Mouse (Mus musculus) intestine, embryonic 16.5 days (tissue): ENCODE data around the gene Gbp2b. TPM values are rescaled to one million over a fixed set of nuclear protein-coding genes. Genes with fewer than 3 reads are reported as not detected.
"Not testable (repeated sequence)": the region's sequence is repeated elsewhere in the genome, so short reads cannot be mapped to it uniquely, and the experiment has no call there.

Source experiments
- ATAC-seq: fragments of 200-750 bp; cut with Nextera tagmentation; 2 replicates; pipeline ENCODE4 v1.8.0; 2017; ENCODE audit warnings: moderate TSS enrichment, moderate library complexity
- H3K27ac ChIP-seq: fragments of 300-500 bp; sonication (generic); 2 replicates; pipeline ENCODE4 v1.5.1; 2014; ENCODE audit warnings: mild to moderate bottlenecking, low read length
- H3K27me3 ChIP-seq: fragments of 300-500 bp; sonication (generic); replicated peaks from 2 replicates; pipeline ENCODE4 v1.6.1; 2014; ENCODE audit warnings: low read length, control low read depth, mixed read lengths; ENCODE audit not compliant: control insufficient read depth, insufficient read depth
- H3K36me3 ChIP-seq: fragments of 300-500 bp; sonication (generic); 2 replicates; pipeline ENCODE4 v1.6.1; 2014; ENCODE audit warnings: low read length, control low read depth; ENCODE audit not compliant: control insufficient read depth, insufficient read depth
- H3K4me1 ChIP-seq: fragments of 300-500 bp; sonication (generic); 2 replicates; pipeline ENCODE4 v1.6.1; 2014; ENCODE audit warnings: low read length, control low read depth, mixed read lengths; ENCODE audit not compliant: control insufficient read depth, insufficient read depth
- H3K4me2 ChIP-seq: fragments of 300-500 bp; sonication (generic); 2 replicates; pipeline ENCODE4 v1.6.1; 2014; ENCODE audit warnings: low read depth, low read length, control low read depth
- H3K4me3 ChIP-seq: fragments of 300-500 bp; sonication (generic); 2 replicates; pipeline ENCODE4 v1.5.1; 2014; ENCODE audit warnings: mild to moderate bottlenecking, low read length
- H3K9ac ChIP-seq: fragments of 300-500 bp; sonication (generic); 2 replicates; pipeline ENCODE4 v1.6.1; 2014; ENCODE audit warnings: low read depth, low read length
- H3K9me3 ChIP-seq: fragments of 300-500 bp; sonication (generic); 2 replicates; pipeline ENCODE4 v1.6.1; 2016; ENCODE audit warnings: low read length, control low read depth; ENCODE audit not compliant: control insufficient read depth
- WGBS: fragments of 180-500 bp; shearing (Covaris S2); extraction: QIAGEN DNeasy Blood & Tissue Kit; methylation state at CpG from one replicate; pipeline ENCODE4 v1.1.7; 2014; 5-methylcytosine and 5-hydroxymethylcytosine counted together
- polyA plus RNA-seq: library from polyadenylated mRNA; unstranded; fragments of >200 nt; fragmentation: Nextera tagmentation; extraction: Ambion mirVana; gene quantifications from 2 replicates; pipeline ENCODE4 v1.2.1, GENCODE M21; 2015

Gene Gbp2b
- polyA plus RNA-seq, 1 experiment from 2014 or later: 0.61 TPM

DNA sequence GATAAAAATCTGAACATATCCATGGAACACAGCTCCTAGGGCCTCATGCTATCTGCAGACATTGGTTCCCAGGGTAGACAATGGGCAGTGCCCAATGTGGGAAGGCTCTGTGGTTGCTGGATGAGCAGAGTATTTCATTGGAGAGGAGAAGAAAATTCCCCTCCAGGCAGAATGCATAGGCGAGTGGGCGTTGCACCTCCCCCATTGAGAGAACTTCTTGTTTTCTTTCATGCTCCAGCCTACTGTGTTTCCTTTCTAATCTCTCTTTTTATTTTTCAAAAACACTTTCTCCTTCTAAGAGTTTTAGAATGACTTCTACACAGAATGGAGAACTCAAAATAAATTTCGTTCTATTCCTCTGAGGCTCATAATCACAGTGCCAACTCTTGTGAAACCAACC, 24.0 kb downstream of the Gbp2b start:
- Histone ChIP-seq H3K36me3 (no peaks in the 10 kb centered on the region), H3K27me3 (no peaks in the 10 kb centered on the region), H3K4me2 (no peak overlapping the region), H3K4me1 (0 out of 2 replicates have a peak, but pooled peaks cover 2% of the 10 kb centered on the region), H3K9ac (no peak overlapping the region), H3K9me3 (no peaks in the 10 kb centered on the region), H3K4me3 (no peak overlapping the region), H3K27ac (no peak overlapping the region)
- WGBS: 88% methylated on average over 3 of the region's 3 CpGs
- ATAC-seq: no peak

DNA sequence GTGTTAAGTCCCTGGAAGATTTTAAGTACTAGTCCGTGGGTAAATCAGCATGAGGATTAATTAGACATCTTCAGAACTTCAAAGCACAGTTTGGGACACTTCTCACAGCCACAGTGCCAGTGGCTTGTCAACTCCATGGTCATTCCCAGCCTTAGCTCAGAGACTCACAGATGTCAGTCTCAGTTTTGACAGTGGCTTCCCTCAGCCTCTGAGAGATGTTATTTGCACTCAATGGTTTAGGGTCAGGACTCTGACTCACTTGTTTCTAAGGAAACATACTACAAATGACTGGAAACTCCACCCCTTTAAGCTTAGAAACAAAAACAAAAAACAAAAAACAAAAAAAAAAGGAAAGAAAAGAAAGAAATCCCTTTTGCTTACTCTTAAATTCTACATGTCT, 25.0 kb downstream of the Gbp2b start:
- WGBS: 34% methylated on average over 1 of the region's 1 CpGs
- Histone ChIP-seq H3K4me1 (0 out of 2 replicates have a peak, but pooled peaks cover 2% of the 10 kb centered on the region), H3K9me3 (no peaks in the 10 kb centered on the region), H3K4me3 (no peak overlapping the region), H3K36me3 (no peaks in the 10 kb centered on the region), H3K27ac (no peak overlapping the region), H3K4me2 (no peak overlapping the region), H3K27me3 (no peaks in the 10 kb centered on the region), H3K9ac (no peak overlapping the region)
- ATAC-seq: no peak

DNA sequence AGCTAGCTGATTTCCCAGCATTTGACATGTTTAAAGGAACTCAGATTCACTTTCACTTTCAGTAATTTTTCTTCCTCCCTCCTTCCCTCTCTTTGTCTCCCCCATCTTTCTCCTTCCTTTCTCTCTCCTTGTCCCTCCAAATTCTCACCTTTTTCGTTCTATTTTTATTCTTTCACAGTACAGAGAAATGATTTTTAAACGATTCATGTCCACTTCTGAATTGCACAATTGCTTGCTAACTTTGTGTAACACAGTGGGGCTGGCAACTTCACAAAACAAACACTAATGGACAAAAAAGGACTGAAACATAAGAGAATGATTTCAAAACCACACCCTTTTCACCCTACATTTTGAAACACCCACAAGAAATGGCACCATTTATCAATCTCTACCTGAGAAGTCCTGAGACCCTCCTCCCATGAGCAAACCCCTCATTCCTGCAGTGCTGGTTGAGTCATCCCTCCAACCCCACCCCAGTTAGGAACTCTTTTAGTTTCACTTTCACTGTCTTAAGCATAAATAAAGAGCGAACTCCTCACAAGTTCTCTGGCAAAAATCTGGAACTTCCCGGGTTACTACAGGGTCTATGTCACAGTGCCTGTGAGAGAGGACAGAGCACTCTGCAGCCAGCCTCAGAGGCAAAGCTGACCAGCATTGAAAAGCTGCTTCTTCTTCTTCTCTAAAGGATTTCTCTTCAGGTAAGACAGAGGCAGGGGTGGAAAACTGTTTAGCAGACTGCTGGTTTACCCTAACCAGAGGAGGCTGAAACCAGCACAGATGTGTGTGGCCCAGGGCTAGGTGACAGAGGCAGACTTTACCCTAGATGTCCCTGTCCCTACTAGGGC, 25.7 kb downstream of the Gbp2b start, which contains the start of gene Gbp2:
Gene Gbp2 (plus strand): TSS at position 492 of the 845 bp plus-strand sequence.
- 39% methylated on average over 4 of the region's 4 CpGs for WGBS
- H3K4me3 ChIP-seq: peak within 1 kb of the TSS; percentile 35
- ATAC-seq: peak; percentile 74
- H3K27me3 ChIP-seq: no peaks in the 10 kb centered on the region
- H3K36me3 ChIP-seq: no peaks in the 10 kb centered on the region
- 0 out of 2 replicates have a peak, but pooled peaks cover 2% of the 10 kb centered on the region for H3K4me1 ChIP-seq
- no peaks in the 10 kb centered on the region for H3K9me3 ChIP-seq
- H3K27ac ChIP-seq: 0 out of 2 replicates have a peak within 1 kb of the TSS, but pooled peaks have one; percentile 9
- peak within 1 kb of the TSS; percentile 26; the same call in 1 of the 2 replicates for H3K9ac ChIP-seq
- peak within 1 kb of the TSS; percentile 45 for H3K4me2 ChIP-seq

DNA sequence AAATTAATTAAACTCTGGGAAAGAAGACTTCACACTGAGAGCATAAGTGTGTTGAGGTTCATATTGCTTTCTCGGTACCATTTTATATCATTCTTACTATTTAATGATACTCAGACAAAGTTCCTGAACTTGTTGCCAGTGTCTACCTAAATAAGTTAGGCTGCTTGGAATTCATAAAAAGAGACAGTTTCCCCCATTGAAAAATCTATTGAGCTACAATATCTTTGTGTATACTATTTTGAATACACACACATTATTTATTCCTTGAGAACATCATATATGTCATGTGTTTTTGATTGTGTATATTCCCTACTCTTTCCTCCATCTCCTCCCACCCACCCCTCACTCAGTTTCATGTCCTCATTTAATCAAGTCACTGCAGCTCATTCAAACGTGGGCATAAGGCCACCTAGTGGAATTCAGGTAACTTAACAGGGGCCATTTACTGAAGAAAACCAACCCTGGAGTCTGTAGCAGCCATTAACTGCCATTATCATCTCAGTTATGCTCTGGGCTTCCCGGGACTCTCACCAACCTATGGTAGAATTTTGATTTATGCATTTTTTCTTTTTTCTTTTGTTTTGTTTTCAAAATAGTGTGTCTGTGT, 26.4 kb downstream of the Gbp2b start:
- Histone ChIP-seq H3K9me3 (no peaks in the 10 kb centered on the region), H3K4me2 (peak overlapping the region; percentile 45), H3K36me3 (no peaks in the 10 kb centered on the region), H3K27me3 (no peaks in the 10 kb centered on the region), H3K27ac (0 out of 2 replicates have a peak overlapping the region, but pooled peaks have one; percentile 9), H3K9ac (no peak overlapping the region), H3K4me1 (0 out of 2 replicates have a peak, but pooled peaks cover 2% of the 10 kb centered on the region), H3K4me3 (peak overlapping the region; percentile 35)
- 50% methylated on average over 3 of the region's 3 CpGs for WGBS
- ATAC-seq: no peak; the same call in 1 of the 2 replicates

DNA sequence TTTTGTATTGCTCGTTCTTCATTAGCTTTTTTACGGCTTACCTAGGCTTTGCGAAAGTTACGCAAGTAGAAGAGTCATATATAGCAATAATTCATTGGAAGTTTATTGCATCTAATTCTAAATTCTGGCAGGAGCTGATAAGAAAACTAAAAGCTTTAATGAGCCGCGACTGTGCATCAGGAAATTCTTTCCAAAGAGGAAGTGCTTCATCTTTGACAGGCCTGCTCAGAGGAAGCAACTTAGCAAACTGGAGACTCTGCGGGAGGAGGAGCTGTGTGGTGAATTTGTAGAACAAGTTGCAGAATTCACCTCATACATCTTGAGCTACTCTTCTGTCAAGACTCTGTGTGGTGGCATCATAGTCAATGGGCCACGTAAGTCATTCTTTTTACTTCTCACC, 35.7 kb downstream of the Gbp2b start:
- no peaks in the 10 kb centered on the region for H3K27me3 ChIP-seq
- H3K27ac ChIP-seq: no peak overlapping the region
- 50% methylated on average over 8 of the region's 8 CpGs for WGBS
- 0 out of 2 replicates have a peak, but pooled peaks cover 3% of the 10 kb centered on the region for H3K4me1 ChIP-seq
- no peaks in the 10 kb centered on the region for H3K36me3 ChIP-seq
- H3K4me2 ChIP-seq: no peak overlapping the region
- H3K9ac ChIP-seq: no peak overlapping the region
- no peaks in the 10 kb centered on the region for H3K9me3 ChIP-seq
- peak; percentile 77 for ATAC-seq
- H3K4me3 ChIP-seq: no peak overlapping the region

DNA sequence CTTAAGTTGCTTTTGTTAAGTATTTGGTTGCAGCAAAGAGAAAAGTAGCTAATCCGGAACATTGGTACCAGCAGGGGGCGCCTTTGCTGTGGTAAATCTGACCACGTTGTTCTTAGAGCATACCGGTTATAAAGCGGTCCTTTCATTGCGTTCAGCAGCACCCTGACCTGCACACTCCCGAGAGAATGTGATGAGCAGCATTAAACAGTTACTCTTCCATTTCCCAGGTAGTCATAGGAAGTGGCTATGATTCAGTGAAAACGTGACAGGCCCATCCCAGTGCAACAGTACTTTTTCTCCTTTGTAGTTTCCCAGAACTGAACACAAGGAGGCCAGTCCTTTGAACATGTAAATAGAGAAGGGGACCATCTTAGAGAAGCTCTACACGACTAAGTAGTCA, 45.6 kb downstream of the Gbp2b start:
- 6% methylated on average over 9 of the region's 9 CpGs for WGBS
- Histone ChIP-seq H3K36me3 (no peaks in the 10 kb centered on the region), H3K4me2 (no peak overlapping the region), H3K9ac (no peak overlapping the region), H3K27me3 (no peaks in the 10 kb centered on the region), H3K27ac (no peak overlapping the region), H3K4me1 (no peaks in the 10 kb centered on the region), H3K4me3 (no peak overlapping the region), H3K9me3 (no peaks in the 10 kb centered on the region)
- no peak for ATAC-seq

DNA sequence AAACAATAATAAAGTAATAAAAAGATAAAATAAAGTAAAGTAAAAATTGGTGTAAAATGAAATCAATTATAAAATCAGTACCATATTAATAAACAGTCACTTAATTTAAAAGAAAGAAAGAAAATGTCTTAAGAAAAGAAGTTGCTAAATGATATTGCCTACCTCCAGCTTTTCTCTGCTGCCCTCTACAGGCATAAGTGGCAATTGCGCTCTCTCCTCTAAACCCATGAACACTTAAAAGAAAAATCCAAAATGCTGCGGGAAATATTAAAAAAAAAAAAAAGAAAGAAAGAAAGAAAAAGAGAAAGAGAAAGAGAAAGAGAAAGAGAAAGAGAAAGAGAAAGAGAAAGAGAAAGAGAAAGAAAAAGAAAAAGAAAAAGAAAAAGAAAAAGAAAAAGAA, 51.3 kb downstream of the Gbp2b start:
- H3K36me3 ChIP-seq, ATAC-seq, H3K4me2 ChIP-seq, H3K9ac ChIP-seq, H3K27ac ChIP-seq, H3K27me3 ChIP-seq, H3K9me3 ChIP-seq, H3K4me1 ChIP-seq, H3K4me3 ChIP-seq: not testable (repeated sequence)
- 5% methylated on average over 2 of the region's 2 CpGs for WGBS

DNA sequence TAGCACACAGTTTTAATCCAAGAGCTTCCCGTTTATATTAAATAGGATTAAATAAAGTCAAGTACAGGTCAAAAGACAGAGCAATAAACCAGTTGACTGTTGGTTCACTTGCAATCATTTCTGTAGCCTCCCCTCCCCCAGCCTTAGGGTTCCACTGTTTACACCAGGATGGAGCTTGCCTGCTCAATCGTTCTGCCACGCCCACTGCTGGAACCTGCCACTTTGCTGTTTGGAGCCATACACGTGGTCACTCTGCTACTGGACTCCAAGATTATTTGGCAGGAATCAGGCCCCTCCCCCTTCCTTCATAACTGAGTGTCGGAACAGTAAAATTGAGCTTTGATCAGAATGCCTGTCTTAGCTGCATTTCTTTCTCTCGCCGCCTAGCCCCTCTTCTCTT, 53.2 kb downstream of the Gbp2b start:
- H3K4me3 ChIP-seq, ATAC-seq, H3K27ac ChIP-seq, H3K9me3 ChIP-seq, H3K9ac ChIP-seq, H3K4me1 ChIP-seq, H3K4me2 ChIP-seq, H3K27me3 ChIP-seq, H3K36me3 ChIP-seq: not testable (repeated sequence)
- 38% methylated on average over 7 of the region's 7 CpGs for WGBS

DNA sequence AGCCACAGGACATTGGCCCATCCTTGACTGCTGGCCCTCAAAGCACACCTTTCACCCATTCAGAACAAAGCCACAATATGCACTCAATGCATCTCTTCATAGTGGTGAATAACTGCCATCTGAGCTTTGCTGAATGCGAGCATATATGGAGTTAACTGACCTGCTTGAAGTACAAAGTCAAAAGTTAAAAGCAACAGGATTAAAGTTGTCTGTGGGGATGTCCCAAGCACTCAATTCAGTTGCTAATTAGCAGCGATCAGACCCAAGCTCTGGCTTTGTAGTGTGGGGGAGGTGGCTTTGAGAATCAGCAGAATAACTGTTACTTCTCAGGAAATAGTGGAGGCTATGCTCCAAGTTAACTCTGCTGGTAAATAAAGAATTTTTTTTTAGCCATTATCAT, 55.6 kb downstream of the Gbp2b start:
- Histone ChIP-seq H3K4me3 (no peak overlapping the region), H3K9ac (no peak overlapping the region), H3K36me3 (no peaks in the 10 kb centered on the region), H3K9me3 (no peaks in the 10 kb centered on the region), H3K4me2 (no peak overlapping the region), H3K4me1 (no peaks in the 10 kb centered on the region), H3K27ac (no peak overlapping the region), H3K27me3 (no peaks in the 10 kb centered on the region)
- no peak for ATAC-seq
- 47% methylated on average over 2 of the region's 2 CpGs for WGBS
